Mouse (Mus musculus): ENCODE measurements around the gene Strn4.

Gene Strn4

GRCm38 (mm10) chr7:16810920-16811648, 4.6 kb upstream of the Strn4 start:
- DNase-seq (ENCODE audit: low read depth, low spot score): peak; percentile 74

- no peak for DNase-seq (ENCODE audit: low read depth, low spot score)
These were observed 4.0 kb upstream of the Strn4 start for GRCm38 (mm10) chr7:16811649-16812070.

- DNase-seq (ENCODE audit: low read depth, low spot score): no peak
These were observed 3.2 kb upstream of the Strn4 start for GRCm38 (mm10) chr7:16812505-16812904.

GRCm38 (mm10) chr7:16816078-16816474, 387 bp downstream of the Strn4 start:
- peak; percentile 92 for DNase-seq (ENCODE audit: low read depth, low spot score)

GRCm38 (mm10) chr7:16816475-16817122, 910 bp downstream of the Strn4 start, which contains the start of gene Fkrp:
Gene Fkrp (minus strand): TSS chr7:16816732.
- no peak for DNase-seq (ENCODE audit: low read depth, low spot score)

- peak; percentile 94 for DNase-seq (ENCODE audit: low read depth, low spot score)
These were observed 2.0 kb downstream of the Strn4 start for GRCm38 (mm10) chr7:16817693-16818092.

GRCm38 (mm10) chr7:16819794-16820193, 4.1 kb downstream of the Strn4 start:
- DNase-seq (ENCODE audit: low read depth, low spot score): no peak

GRCm38 (mm10) chr7:16820271-16820763, 4.6 kb downstream of the Strn4 start:
- DNase-seq (ENCODE audit: low read depth, low spot score): no peak

- no peak for DNase-seq (ENCODE audit: low read depth, low spot score)
These were observed 5.4 kb downstream of the Strn4 start for GRCm38 (mm10) chr7:16821091-16821490.

GRCm38 (mm10) chr7:16821669-16822101, 6.0 kb downstream of the Strn4 start:
- DNase-seq (ENCODE audit: low read depth, low spot score): peak; percentile 94

GRCm38 (mm10) chr7:16823734-16824133, 8.0 kb downstream of the Strn4 start:
- peak; percentile 93 for DNase-seq (ENCODE audit: low read depth, low spot score)

GRCm38 (mm10) chr7:16825785-16826184, 10.1 kb downstream of the Strn4 start:
- DNase-seq (ENCODE audit: low read depth, low spot score): peak; percentile 65

- DNase-seq (ENCODE audit: low read depth, low spot score): no peak
These were observed 10.9 kb downstream of the Strn4 start for GRCm38 (mm10) chr7:16826571-16826970.

- no peak for DNase-seq (ENCODE audit: low read depth, low spot score)
These were observed 11.6 kb downstream of the Strn4 start for GRCm38 (mm10) chr7:16827274-16827673.

- DNase-seq (ENCODE audit: low read depth, low spot score): no peak
These were observed 14.8 kb downstream of the Strn4 start for GRCm38 (mm10) chr7:16830449-16830848.

GRCm38 (mm10) chr7:16837916-16838803, 22.5 kb downstream of the Strn4 start:
- no peak for DNase-seq (ENCODE audit: low read depth, low spot score)

GRCm38 (mm10) chr7:16838804-16839426, 23.2 kb downstream of the Strn4 start:
- DNase-seq (ENCODE audit: low read depth, low spot score): peak; percentile 74

- DNase-seq (ENCODE audit: low read depth, low spot score): no peak
These were observed 23.9 kb downstream of the Strn4 start for GRCm38 (mm10) chr7:16839427-16840108.

GRCm38 (mm10) chr7:16840109-16840491, 24.4 kb downstream of the Strn4 start:
- DNase-seq (ENCODE audit: low read depth, low spot score): no peak

- no peak for DNase-seq (ENCODE audit: low read depth, low spot score)
These were observed 25.4 kb downstream of the Strn4 start for GRCm38 (mm10) chr7:16841078-16841477.
